Mouse (Mus musculus) large intestine, adult 2 months (tissue): ENCODE measurements around the gene Ankrd27. TPM values are rescaled to one million over a fixed set of nuclear protein-coding genes. Genes with fewer than 3 reads are reported as not detected.
A peak's percentile ranks its signal among the peaks of the same experiment; 100 is the strongest.

ENCODE experiments used
- DNase-seq: peaks from one replicate; pipeline ENCODE4 v3.0.0-alpha.2; 2012; ENCODE audit warnings: low read depth, low spot score
- WGBS: fragments of 180-500 bp; shearing (Covaris S2); methylation state at CpG from one replicate; pipeline ENCODE4 v1.1.7; 2018; 5-methylcytosine and 5-hydroxymethylcytosine counted together
- polyA plus RNA-seq: library from polyadenylated mRNA; depleted of rRNA; stranded (reverse); fragments of >200 nt; gene quantifications from 2 replicates; pipeline ENCODE4 v1.2.3, GENCODE M21; 2012

Gene Ankrd27
- polyA plus RNA-seq, 1 experiment, result 11.7 TPM

GRCm38 (mm10) chr7:35626038-35626437 lies 40.0 kb downstream of the Ankrd27 start:
- 97% methylated on average over 5 of the region's 5 CpGs for WGBS
- no peak for DNase-seq

DNA sequence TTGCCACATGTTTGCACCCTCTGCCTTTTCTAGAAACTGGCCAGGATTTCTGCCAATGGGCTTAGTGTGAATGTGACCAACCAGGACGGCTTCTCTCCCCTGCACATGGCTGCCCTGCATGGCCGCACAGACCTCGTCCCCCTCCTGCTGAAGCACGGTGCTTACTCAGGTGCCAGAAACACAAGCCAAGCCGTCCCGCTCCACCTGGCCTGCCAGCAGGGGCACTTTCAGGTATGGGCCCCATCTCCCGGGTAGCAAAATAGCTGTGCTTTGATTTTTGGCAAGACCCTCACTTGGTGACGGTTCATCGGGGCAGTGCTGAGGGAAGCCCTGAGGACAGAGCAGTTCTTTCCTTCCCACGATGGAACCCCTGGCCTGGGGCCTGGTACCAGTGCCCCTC lies 41.3 kb downstream of the Ankrd27 start:
- DNase-seq, result no peak
- 93% methylated on average over 10 of the region's 10 CpGs for WGBS

DNA sequence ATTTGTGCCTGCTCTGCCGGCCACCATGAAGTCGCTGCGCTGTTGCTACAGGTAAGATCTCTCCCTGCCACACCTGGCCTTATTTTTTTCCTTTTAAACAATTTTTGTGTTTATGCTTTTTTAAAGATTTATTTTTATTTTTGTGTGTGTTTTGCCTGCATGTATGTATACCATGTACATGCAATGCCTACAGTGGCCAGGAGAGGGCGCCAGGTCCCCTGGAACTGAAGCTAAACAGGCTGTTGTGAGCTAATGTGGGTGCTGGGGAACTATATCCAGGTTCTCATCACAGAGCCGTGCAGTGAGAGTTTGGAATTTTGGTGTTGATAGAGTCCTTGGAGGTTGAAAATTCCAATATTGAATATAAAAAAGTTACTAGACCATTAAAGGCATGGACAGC lies 42.5 kb downstream of the Ankrd27 start:
- 80% methylated on average over 5 of the region's 5 CpGs for WGBS
- DNase-seq, result no peak

GRCm38 (mm10) chr7:35636229-35636628 lies 50.2 kb downstream of the Ankrd27 start:
- WGBS, result 71% methylated on average over 6 of the region's 6 CpGs
- DNase-seq, result no peak

- WGBS, result 95% methylated on average over 9 of the region's 9 CpGs
Observed at GRCm38 (mm10) chr7:35636874-35637273, 50.8 kb downstream of the Ankrd27 start.

GRCm38 (mm10) chr7:35640072-35640471 lies 54.0 kb downstream of the Ankrd27 start:
- DNase-seq, result no peak
- 68% methylated on average over 6 of the region's 6 CpGs for WGBS

More at GRCm38 (mm10) chr7:35636874-35637273, 50.8 kb downstream of the Ankrd27 start:
- no peak for DNase-seq

GRCm38 (mm10) chr7:35646317-35647081 lies 60.5 kb downstream of the Ankrd27 start:
- 9% methylated on average over 34 of the region's 34 CpGs for WGBS

GRCm38 (mm10) chr7:35647101-35647698 lies 61.2 kb downstream of the Ankrd27 start, which contains the start of gene Pdcd5:
Gene Pdcd5 (minus strand): TSS chr7:35647521.
- DNase-seq, result peak; percentile 76
- WGBS, result under 1% methylated on average over 64 of the region's 64 CpGs

More at GRCm38 (mm10) chr7:35646317-35647081, 60.5 kb downstream of the Ankrd27 start:
- DNase-seq, result no peak

DNA sequence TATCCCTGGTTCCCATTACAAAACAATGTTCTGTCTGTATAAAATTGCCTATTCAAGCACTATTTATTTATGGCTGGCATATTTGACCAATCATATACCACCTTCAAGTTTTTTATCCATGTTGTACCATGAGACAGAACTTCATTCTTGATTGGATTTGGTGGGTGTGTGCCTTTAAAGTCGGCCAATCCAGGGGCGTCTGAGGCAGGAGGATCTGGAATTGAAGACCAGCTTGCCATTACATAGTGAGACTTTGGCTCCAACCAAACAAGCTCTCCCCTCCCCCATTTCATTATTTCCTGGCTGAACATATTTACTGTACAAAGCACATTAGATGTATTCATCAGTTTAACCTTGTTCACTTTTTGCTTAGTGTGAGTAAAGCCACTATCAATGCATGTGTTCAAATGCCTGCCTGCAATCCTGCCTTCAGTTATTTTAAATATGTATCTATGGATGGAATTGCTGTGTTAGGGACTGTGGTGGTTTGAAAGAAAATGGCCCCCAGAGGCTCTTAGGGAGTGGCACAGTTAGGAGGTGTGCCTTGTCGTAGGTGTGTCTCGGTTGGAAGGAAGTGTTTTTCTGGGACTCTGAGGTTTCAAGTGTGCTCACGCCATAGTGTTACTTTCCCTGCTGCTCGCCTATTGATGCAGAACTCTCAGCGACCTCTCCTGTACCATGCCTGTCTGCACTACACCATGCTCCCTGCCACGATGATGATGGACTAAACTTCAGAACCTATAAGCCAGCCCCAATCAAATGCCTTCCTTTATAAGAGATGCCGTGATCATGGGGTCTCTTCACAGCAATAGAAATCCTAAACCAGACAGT lies 62.4 kb downstream of the Ankrd27 start:
- no peak for DNase-seq
- 56% methylated on average over 9 of the region's 9 CpGs for WGBS

- DNase-seq, result no peak
- 35% methylated on average over 3 of the region's 3 CpGs for WGBS
Observed at GRCm38 (mm10) chr7:35649071-35649470, 63.0 kb downstream of the Ankrd27 start.

DNA sequence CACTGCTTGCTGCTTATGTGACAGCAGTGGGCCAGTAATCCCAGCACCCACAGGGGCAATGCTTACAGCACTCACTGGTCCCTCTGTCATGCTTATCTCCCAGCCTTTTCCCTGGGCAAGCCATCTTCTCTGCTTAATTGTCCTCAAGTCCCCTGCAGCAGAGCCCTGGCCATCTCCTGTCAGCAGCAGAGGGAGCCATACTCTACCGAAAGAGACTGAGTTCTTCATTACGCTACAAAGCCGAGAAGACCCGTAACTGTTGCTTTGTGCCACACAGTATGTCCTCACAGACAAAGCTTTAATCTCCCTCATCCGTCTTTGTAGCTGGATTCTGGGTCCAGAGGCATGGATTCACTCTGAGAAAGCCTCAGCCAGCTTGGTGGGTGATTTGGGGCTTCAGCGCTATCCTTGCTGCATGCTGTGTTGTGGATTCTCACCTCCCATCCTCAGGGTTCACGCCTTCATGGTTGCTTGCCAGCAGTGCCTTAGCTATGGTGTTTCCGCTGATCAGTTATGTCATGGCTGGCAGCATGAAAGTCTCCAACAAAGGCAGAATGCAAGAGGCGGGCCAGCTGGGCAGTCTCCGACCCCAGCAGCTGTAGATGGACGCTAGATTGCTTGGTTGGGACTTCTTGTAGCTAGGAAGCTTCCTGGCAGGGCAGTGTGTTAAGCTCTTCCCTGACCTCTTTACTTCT lies 64.8 kb downstream of the Ankrd27 start:
- no peak for DNase-seq
- 71% methylated on average over 11 of the region's 11 CpGs for WGBS

DNA sequence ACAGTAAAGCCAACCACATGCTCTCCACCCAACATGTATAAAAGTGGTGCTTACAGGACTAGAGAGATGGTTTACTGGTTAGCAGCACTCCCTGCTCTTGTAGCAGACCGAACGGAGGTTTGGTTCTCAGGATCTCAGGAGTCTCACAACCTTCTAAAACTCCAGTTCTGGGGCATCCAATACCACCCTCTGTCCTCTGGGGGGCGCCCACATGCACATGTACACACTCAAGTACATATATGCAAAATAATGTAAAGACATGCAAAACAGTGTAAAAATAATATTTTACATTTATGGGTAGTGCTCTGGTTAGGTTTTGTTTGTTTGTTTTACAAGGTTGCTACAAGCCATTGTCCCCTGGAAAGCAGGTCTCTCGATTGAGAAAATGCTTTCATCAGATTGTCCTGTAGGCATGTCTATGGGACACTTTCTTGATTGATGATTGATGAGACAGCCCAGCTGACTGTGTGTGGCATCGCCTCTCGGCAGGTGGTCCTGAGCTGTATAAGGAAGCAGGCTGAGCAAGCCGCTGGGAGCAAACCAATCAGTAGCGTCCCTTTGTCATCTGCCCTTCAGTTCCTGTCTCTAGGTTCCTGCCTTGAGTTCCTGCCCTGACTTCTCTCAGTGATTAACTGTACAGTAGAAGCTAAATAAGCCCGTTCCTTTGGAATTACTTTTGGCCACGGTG lies 65.7 kb downstream of the Ankrd27 start:
- 78% methylated on average over 10 of the region's 10 CpGs for WGBS
- no peak for DNase-seq

GRCm38 (mm10) chr7:35657829-35658228 lies 71.8 kb downstream of the Ankrd27 start:
- WGBS, result 61% methylated on average over 6 of the region's 6 CpGs
- no peak for DNase-seq

DNA sequence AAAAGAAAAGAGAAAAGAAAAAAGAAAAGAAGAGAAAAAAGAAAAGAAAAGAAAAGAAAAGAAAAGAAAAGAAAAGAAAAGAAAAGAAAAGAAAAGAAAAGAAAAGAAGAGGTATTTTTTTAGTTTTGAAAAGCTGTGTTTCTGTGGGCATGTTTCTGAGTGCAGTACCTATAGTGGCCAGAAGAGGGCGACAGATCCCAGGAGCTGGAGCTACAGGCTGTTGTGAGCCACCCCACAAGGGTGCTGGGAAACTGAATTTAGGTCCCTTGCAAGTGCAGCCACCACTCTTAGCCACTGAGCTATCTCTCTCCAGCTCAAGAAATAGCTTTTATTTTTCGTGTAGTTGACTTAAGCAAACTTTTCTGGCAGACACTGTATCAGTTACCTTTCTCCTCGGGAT lies 73.1 kb downstream of the Ankrd27 start:
- no peak for DNase-seq
- 53% methylated on average over 3 of the region's 3 CpGs for WGBS

GRCm38 (mm10) chr7:35663790-35664376 lies 77.8 kb downstream of the Ankrd27 start:
- WGBS, result 69% methylated on average over 16 of the region's 16 CpGs

GRCm38 (mm10) chr7:35668066-35669041 lies 82.3 kb downstream of the Ankrd27 start:
- 61% methylated on average over 18 of the region's 18 CpGs for WGBS
- no peak for DNase-seq

More at GRCm38 (mm10) chr7:35663790-35664376, 77.8 kb downstream of the Ankrd27 start:
- DNase-seq, result no peak

DNA sequence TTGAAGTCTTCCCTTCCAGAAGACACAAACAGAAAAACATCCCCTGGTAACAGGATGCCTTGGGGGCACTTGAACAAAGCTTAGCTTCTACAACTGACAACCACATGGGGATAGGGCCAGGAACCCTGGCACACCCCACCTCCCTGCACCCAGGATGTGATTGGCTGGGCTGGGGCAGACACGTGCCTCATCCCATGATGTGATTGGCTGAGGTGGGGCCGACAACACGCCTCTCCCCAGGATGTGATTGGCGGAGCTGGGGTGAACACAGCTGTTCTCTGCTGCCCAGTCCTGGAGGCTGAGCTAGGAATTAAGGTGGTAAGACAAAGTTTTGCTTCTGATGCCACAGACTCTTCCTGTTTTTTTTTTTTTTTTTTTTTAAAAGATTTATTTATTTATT lies 92.9 kb downstream of the Ankrd27 start:
- DNase-seq, result no peak
- WGBS, result 78% methylated on average over 4 of the region's 4 CpGs

- DNase-seq, result no peak
- 75% methylated on average over 3 of the region's 3 CpGs for WGBS
Observed at GRCm38 (mm10) chr7:35681559-35681958, 95.5 kb downstream of the Ankrd27 start.
